In genomic region chr2:129139906-129140305, GRCm38 (mm10) we compare ENCODE assay signal across 14 mouse cellular contexts. TPM values are rescaled to one million over a fixed set of nuclear protein-coding genes. Genes with fewer than 3 reads are reported as not detected.
DNase-seq lines count a peak whose midpoint lies in the region; ATAC-seq and TF ChIP-seq lines count a peak whose summit lies in the region.
"Had no signal": no experiment of that assay in that cellular context is flagged by ENCODE, and none has a peak within 500 bp of the region (broad histone marks: within the 10 kb centered on the region; RNA-seq: fewer than 3 reads in every experiment).

No protein-coding gene starts in this region.

- no peaks in the 10 kb centered on the region for H3K27me3 ChIP-seq in hindbrain, embryonic 14.5 days (ENCODE audit: control insufficient read depth, insufficient read depth, low read length)
- no peaks in the 10 kb centered on the region for H3K27me3 ChIP-seq in hindbrain, embryonic 11.5 days (ENCODE audit: control insufficient read depth, insufficient read depth, low read length)
- H3K27me3 ChIP-seq in thymus, adult 2 months (ENCODE audit: control insufficient read depth, insufficient read depth, low read length), result no peaks in the 10 kb centered on the region
- H3K27me3 ChIP-seq: limb, embryonic 13.5 days had no signal

- H3K4me1 ChIP-seq in hindbrain, embryonic 14.5 days (replicated peaks; ENCODE audit: control insufficient read depth, insufficient read depth, low read length), result no peaks in the 10 kb centered on the region
- no peaks in the 10 kb centered on the region for H3K4me1 ChIP-seq in hindbrain, embryonic 11.5 days (replicated peaks; ENCODE audit: control insufficient read depth, insufficient read depth, low read length)
- H3K4me1 ChIP-seq in thymus, adult 2 months (replicated peaks; ENCODE audit: control insufficient read depth, insufficient read depth, low read length), result no peaks in the 10 kb centered on the region
- H3K4me1 ChIP-seq: limb, embryonic 13.5 days had no signal

- no peak overlapping the region for H3K9ac ChIP-seq in hindbrain, embryonic 14.5 days
- no peak overlapping the region for H3K9ac ChIP-seq in hindbrain, embryonic 11.5 days (ENCODE audit: low read depth, low read length)
- H3K9ac ChIP-seq: limb, embryonic 13.5 days; lung, embryonic 14.5 days had no signal

- H3K36me3 ChIP-seq in hindbrain, embryonic 14.5 days (replicated peaks; ENCODE audit: control insufficient read depth, insufficient read depth), result no peaks in the 10 kb centered on the region
- H3K36me3 ChIP-seq in hindbrain, embryonic 11.5 days (ENCODE audit: control insufficient read depth, insufficient read depth, low read length), result no peaks in the 10 kb centered on the region
- H3K36me3 ChIP-seq in thymus, adult 2 months (ENCODE audit: control insufficient read depth, insufficient read depth, low read length), result no peaks in the 10 kb centered on the region
- H3K36me3 ChIP-seq: limb, embryonic 13.5 days had no signal

- no peak for ATAC-seq in hindbrain, embryonic 14.5 days (ENCODE audit: low FRiP score)
- no peak for ATAC-seq in hindbrain, embryonic 11.5 days (ENCODE audit: low FRiP score)

- H3K27ac ChIP-seq in hindbrain, embryonic 14.5 days, result peak overlapping the region; percentile 64
- no peak overlapping the region for H3K27ac ChIP-seq in hindbrain, embryonic 11.5 days (ENCODE audit: low read depth, low read length)
- H3K27ac ChIP-seq in thymus, adult 2 months (ENCODE audit: control insufficient read depth, insufficient read depth, low read length), result no peak overlapping the region
- H3K27ac ChIP-seq: heart, adult 2 months; kidney, postnatal 0 days; limb, embryonic 13.5 days had no signal

- no peak for TF ChIP-seq CTCF in thymus, adult 2 months (IDR thresholded peaks at IDR 0.05; ENCODE audit: borderline replicate concordance, control insufficient read depth, extremely low read depth, insufficient read depth, low read length, poor library complexity)

- no peak for TF ChIP-seq POLR2A in thymus, adult 2 months (IDR thresholded peaks at IDR 0.05; ENCODE audit: control insufficient read depth, extremely low read depth, insufficient read depth, low read length, poor library complexity)

- no peak overlapping the region for H3K4me3 ChIP-seq in hindbrain, embryonic 14.5 days (replicated peaks; ENCODE audit: low read length)
- H3K4me3 ChIP-seq in hindbrain, embryonic 11.5 days (ENCODE audit: low read depth, low read length), result no peak overlapping the region
- no peak overlapping the region for H3K4me3 ChIP-seq in thymus, adult 2 months (ENCODE audit: control insufficient read depth, insufficient read depth, low read length)
- H3K4me3 ChIP-seq: heart, adult 2 months; limb, embryonic 13.5 days had no signal

- H3K9me3 ChIP-seq in hindbrain, embryonic 14.5 days (ENCODE audit: control insufficient read depth, low read length), result no peaks in the 10 kb centered on the region
- H3K9me3 ChIP-seq in hindbrain, embryonic 11.5 days (ENCODE audit: control insufficient read depth, low read length), result no peaks in the 10 kb centered on the region
- H3K9me3 ChIP-seq: limb, embryonic 13.5 days had no signal

- peak; percentile 36 for DNase-seq in hindbrain, embryonic 14.5 days (ENCODE audit: low spot score)
- DNase-seq in hindbrain, embryonic 11.5 days (ENCODE audit: low spot score), result no peak
- peak; percentile 55 to 57 for DNase-seq in right cerebral cortex, adult 2 months (ENCODE audit: low spot score in 2 of 2)
- DNase-seq in right cerebral cortex, postnatal 4 days, result no peak
- peak; percentile 64 to 68 for DNase-seq in layer of hippocampus, adult 8-10 months (ENCODE audit: low spot score in 2 of 2)
- DNase-seq in thymus, adult 2 months, result no peak
- DNase-seq in embryo, embryonic 11 days, result no peak
- DNase-seq in liver, result no peak
- DNase-seq: adrenal gland, postnatal 14 days; heart, adult 2 months; lung, embryonic 14.5 days; thymus, postnatal 4 days had no signal

- no peak overlapping the region for H3K4me2 ChIP-seq in hindbrain, embryonic 14.5 days (replicated peaks)
- no peak overlapping the region for H3K4me2 ChIP-seq in hindbrain, embryonic 11.5 days (replicated peaks; ENCODE audit: low read depth, low read length)
- H3K4me2 ChIP-seq: limb, embryonic 13.5 days; lung, embryonic 14.5 days had no signal

- WGBS in hindbrain, embryonic 14.5 days, result 81% methylated on average over 10 of the region's 10 CpGs
- 91% methylated on average over 10 of the region's 10 CpGs for WGBS in hindbrain, embryonic 11.5 days
- 93% methylated on average over 10 of the region's 10 CpGs for WGBS in thymus, adult 2 months

RNA-seq across cellular contexts. Expression of gene Chchd5, which starts 10.4 kb away (rescaled TPM):
- 22.4 and 24.3 TPM in 2 replicates for polyA plus RNA-seq in hindbrain, embryonic 14.5 days (2014; fragmentation: Nextera tagmentation; extraction: Ambion mirVana)
- polyA plus RNA-seq in hindbrain, embryonic 11.5 days (2014; fragmentation: Nextera tagmentation; extraction: Ambion mirVana), result 26.0 and 27.8 TPM in 2 replicates
- 10 to 100 TPM; 11.8 to 14.3 (median 12.4) TPM for total RNA-seq in layer of hippocampus, adult 8-10 months (2022)
- 55.5 and 65.2 TPM in 2 replicates for polyA plus RNA-seq in thymus, adult 2 months (2012; rRNA removed)

RNA-seq across cellular contexts. Expression of gene Polr1b, which starts 39.1 kb away (rescaled TPM):
- 9.6 and 12.1 TPM in 2 replicates for polyA plus RNA-seq in hindbrain, embryonic 14.5 days (2014; fragmentation: Nextera tagmentation; extraction: Ambion mirVana)
- 16.7 and 19.7 TPM in 2 replicates for polyA plus RNA-seq in hindbrain, embryonic 11.5 days (2014; fragmentation: Nextera tagmentation; extraction: Ambion mirVana)
- total RNA-seq in layer of hippocampus, adult 8-10 months (2022), result 10 to 100 TPM; 19.7 to 22.1 (median 21.2) TPM
- 24.2 and 28.0 TPM in 2 replicates for polyA plus RNA-seq in thymus, adult 2 months (2012; rRNA removed)

RNA-seq across cellular contexts. Expression of gene Slc20a1, which starts 58.7 kb away (rescaled TPM):
- polyA plus RNA-seq in hindbrain, embryonic 14.5 days (2014; fragmentation: Nextera tagmentation; extraction: Ambion mirVana), result 50.7 and 56.3 TPM in 2 replicates
- 50.3 and 59.9 TPM in 2 replicates for polyA plus RNA-seq in hindbrain, embryonic 11.5 days (2014; fragmentation: Nextera tagmentation; extraction: Ambion mirVana)
- 100 to 1,000 TPM; 143 to 159 (median 145) TPM for total RNA-seq in layer of hippocampus, adult 8-10 months (2022)
- polyA plus RNA-seq in thymus, adult 2 months (2012; rRNA removed), result 77.3 and 82.0 TPM in 2 replicates

Comparison
In these comparisons a context has a peak if more than half of its experiments do, and no peak if none do; other contexts are left out.
1. DNase-seq: peak in hindbrain, embryonic 14.5 days (single experiment), right cerebral cortex, adult 2 months (2 of 2) and layer of hippocampus, adult 8-10 months (2 of 2); none in hindbrain, embryonic 11.5 days (single experiment), right cerebral cortex, postnatal 4 days (single experiment), thymus, adult 2 months (single experiment), embryo, embryonic 11 days (single experiment) and liver (single experiment).